Mouse (Mus musculus): ENCODE measurements around the gene Flrt1. TPM values are rescaled to one million over a fixed set of nuclear protein-coding genes. Genes with fewer than 3 reads are reported as not detected.

Gene Flrt1
- not detected for total RNA-seq (2023)

GRCm38 (mm10) chr19:7105544-7105943 lies at the start of gene Flrt1:
Gene Flrt1 (minus strand): TSS chr19:7105729.

GRCm38 (mm10) chr19:7056248-7057087 lies 49.1 kb downstream of the Flrt1 start, which contains the start of gene Macrod1:
Gene Macrod1 (plus strand): TSS chr19:7056810.

Other genes starting within 250 kb of the Flrt1 start
- 100 to 1,000 TPM; 119 to 124 TPM for gene Ccdc88b, start 247.5 kb downstream of the Flrt1 start, total RNA-seq (2023)
- gene Trmt112, start 196.0 kb downstream of the Flrt1 start, total RNA-seq (2023): 100 to 1,000 TPM; 105 to 114 TPM
- gene Prdx5, start 195.6 kb downstream of the Flrt1 start, total RNA-seq (2023): 1,000 to 10,000 TPM; 1,283 to 1,316 TPM
- 10 to 100 TPM; 34.8 to 41.5 TPM for gene Esrra, start 183.9 kb downstream of the Flrt1 start, total RNA-seq (2023)
- not detected for gene Catsperz, start 180.3 kb downstream of the Flrt1 start, total RNA-seq (2023)
- not detected for gene Kcnk4, start 171.2 kb downstream of the Flrt1 start, total RNA-seq (2023)
- gene Bad, start 163.9 kb downstream of the Flrt1 start, total RNA-seq (2023): 10 to 100 TPM; 21.3 to 26.7 TPM
- gene Gpr137, start 163.2 kb downstream of the Flrt1 start, total RNA-seq (2023): 10 to 100 TPM; 23.4 to 25.1 TPM
- gene Ppp1r14b, start 130.8 kb downstream of the Flrt1 start, total RNA-seq (2023): 10 to 100 TPM; 45.4 to 53.1 TPM
- gene Plcb3, start 129.3 kb downstream of the Flrt1 start, total RNA-seq (2023): 10 to 100 TPM; 22.2 to 30.1 TPM
- gene Fkbp2, start 125.2 kb downstream of the Flrt1 start, total RNA-seq (2023): 10 to 100 TPM; 36.1 to 37.4 TPM
- gene Vegfb, start 118.1 kb downstream of the Flrt1 start, total RNA-seq (2023): 10 to 100 TPM in 1 of 2 experiments, 1 to 10 TPM in 1; 8.6 to 11.5 TPM
- 10 to 100 TPM; 23.5 to 25.0 TPM for gene Dnajc4, start 113.2 kb downstream of the Flrt1 start, total RNA-seq (2023)
- 10 to 100 TPM; 16.1 to 19.1 TPM for gene Nudt22, start 109.6 kb downstream of the Flrt1 start, total RNA-seq (2023)
- gene Trpt1, start 109.6 kb downstream of the Flrt1 start, total RNA-seq (2023): 1 to 10 TPM; 1.3 to 1.9 TPM
- gene Fermt3, start 86.3 kb downstream of the Flrt1 start, total RNA-seq (2023): 100 to 1,000 TPM; 229 to 231 TPM
- gene Stip1, start 65.8 kb downstream of the Flrt1 start, total RNA-seq (2023): 10 to 100 TPM; 54.3 to 64.7 TPM
- 1 to 10 TPM; 2.9 to 5.0 TPM for gene Macrod1, start 48.9 kb downstream of the Flrt1 start, total RNA-seq (2023)
- gene Otub1, start 100.6 kb upstream of the Flrt1 start, total RNA-seq (2023): 10 to 100 TPM; 62.1 to 70.6 TPM
- 100 to 1,000 TPM; 332 to 337 TPM for gene Cox8a, start 111.9 kb upstream of the Flrt1 start, total RNA-seq (2023)
- 10 to 100 TPM; 24.4 to 25.9 TPM for gene Naa40, start 135.5 kb upstream of the Flrt1 start, total RNA-seq (2023)
- gene Rcor2, start 161.6 kb upstream of the Flrt1 start, total RNA-seq (2023): under 1 TPM; 0.73 to 0.85 TPM
- gene Mark2, start 236.1 kb upstream of the Flrt1 start, total RNA-seq (2023): 100 to 1,000 TPM; 161 to 187 TPM